Mouse (Mus musculus): ENCODE measurements around the gene Gm9844.
"Not testable (repeated sequence)": the region's sequence is repeated elsewhere in the genome, so short reads cannot be mapped to it uniquely, and the experiment has no call there.

Gene Gm9844

DNA sequence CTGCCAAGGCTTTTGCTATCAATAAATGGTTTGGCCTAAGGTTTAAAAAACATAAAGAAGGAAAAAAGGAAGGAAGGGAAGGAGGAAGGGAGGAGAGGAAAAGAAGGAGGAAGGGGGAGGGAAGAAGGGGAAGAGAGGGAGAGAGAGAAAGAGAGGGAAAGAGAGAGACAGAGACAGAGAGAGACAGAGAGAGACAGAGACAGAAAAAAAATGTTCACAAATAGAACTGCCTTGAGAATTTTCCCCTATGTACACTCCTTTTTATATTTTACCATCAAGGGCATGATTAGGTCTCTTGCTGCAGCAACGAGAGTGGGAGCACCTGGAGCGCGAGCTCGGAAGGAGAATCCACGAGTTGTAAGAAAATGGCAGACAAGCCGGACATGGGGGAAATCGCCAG is at the start of gene Gm9844:
TSS of gene Gm9844 (plus strand) at position 301 of the 400 bp plus-strand sequence.
- DNase-seq (ENCODE audit: low spot score), result no peak

DNA sequence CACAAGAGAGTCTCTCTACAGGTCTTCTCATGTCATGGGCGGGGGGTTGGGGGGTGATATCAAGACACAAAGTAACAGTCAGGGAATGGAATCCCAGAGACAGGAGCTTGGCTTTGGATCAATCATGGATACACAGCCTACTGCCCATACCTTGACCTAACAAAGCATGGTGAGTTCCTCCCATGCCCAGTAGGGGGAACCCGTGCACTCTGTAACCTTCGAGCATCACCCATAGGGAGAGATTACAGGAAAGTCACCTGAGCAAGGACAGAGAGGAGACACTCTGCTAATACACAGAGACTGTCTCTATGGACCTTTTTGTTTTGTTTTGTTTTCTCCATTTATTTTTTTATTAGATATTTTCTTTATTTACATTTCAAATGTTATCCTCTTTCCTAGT is 44.5 kb upstream of the Gm9844 start:
- DNase-seq (ENCODE audit: low spot score), result peak; percentile 53

DNA sequence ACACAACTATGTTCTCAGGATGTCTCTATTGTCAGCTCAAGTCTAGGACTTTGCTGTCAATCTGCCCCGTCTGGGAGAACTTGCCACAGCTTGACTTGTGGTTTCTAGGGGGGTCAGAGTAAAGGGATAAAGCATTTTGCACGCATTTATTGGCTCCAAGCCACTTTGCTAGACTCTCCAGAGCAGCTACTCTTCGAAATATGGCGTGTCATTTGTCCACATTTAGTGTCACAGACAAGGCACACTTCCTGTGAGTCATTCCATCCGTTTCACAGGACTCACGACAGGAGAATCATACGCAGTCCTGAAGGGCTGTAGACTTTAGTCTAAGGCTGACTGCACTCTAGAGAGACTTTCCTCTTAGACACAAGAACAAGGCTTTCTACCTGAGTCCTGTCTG is 37.6 kb upstream of the Gm9844 start:
- DNase-seq (ENCODE audit: low spot score), result no peak

DNA sequence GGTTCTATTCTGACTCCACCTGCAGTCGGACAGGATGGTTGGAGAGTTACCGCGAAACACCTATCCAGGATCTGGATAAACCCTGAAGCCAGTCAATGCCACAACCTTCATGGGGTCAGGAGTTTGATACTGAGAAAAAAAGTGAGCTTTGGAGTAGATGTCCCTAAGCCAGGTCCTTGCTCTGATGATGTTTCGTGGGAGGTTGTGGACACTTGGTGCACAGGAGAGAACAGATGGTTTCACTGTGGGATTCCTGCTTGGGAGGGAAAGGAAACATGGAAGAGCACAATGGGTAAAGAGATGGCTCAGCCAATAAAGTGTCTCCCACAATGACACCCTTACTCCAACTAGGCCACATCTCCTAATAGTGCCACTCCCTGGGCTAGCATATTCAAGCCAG is 34.8 kb upstream of the Gm9844 start:
- DNase-seq (ENCODE audit: low spot score), result no peak

DNA sequence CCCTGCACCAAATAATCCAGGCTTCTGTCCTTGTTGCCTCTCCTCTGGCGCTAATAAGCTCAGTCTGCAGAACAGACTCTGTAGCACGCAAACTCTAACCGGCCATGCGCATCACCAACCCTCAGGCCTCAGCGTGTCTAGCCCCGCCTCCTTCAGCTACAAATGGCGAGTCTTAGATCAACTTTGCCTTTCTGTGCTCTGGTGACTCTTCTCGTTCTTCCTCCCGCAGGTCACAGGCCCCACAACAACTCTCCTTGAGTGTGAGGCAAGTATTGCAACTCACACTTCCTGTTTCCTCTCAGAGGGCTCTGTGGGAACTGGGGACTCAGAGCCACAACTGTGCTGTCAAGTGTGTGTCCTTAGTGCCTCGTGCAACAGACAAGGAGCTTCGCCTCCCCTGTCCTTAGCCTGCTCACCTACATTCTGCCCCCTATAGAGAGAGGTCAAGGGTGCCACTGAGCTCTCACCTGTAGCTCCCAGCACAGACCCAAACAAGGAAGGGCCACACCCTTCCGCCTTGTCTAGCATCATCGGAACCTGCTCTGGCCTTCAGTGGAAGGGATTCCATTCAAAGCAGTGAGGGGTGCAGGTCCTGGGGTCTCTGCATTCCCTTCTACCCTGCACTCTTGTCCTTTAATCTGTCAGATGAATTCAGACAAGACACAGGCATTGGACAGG is 23.1 kb upstream of the Gm9844 start:
- DNase-seq (ENCODE audit: low spot score), result not testable (repeated sequence)

- no peak for DNase-seq (ENCODE audit: low spot score)
Measured at GRCm38 (mm10) chr7:24839410-24839808, 22.6 kb upstream of the Gm9844 start.

- DNase-seq (ENCODE audit: low spot score), result no peak
Measured at GRCm38 (mm10) chr7:24840331-24840730, 21.7 kb upstream of the Gm9844 start.

DNA sequence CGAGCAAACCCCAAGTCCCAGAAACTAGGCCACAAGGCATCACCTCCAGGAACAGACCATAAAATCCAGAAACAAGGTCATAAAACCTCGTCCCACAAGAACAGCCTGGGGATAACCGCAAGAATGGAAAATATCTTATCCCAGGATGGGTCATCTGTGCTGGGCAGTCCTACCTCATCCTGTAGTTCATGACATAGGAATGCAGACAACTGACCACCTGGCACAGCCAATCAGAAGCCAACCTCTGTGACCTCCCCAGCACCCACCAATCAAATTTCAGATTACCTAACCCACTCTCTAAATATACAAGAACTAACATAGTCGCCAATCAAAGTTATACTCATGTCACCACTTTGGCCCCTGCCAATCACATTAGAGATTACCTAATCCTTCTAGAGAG is 21.0 kb upstream of the Gm9844 start:
- DNase-seq (ENCODE audit: low spot score), result no peak

GRCm38 (mm10) chr7:24844144-24844543 is 17.9 kb upstream of the Gm9844 start:
- DNase-seq (ENCODE audit: low spot score), result no peak

DNA sequence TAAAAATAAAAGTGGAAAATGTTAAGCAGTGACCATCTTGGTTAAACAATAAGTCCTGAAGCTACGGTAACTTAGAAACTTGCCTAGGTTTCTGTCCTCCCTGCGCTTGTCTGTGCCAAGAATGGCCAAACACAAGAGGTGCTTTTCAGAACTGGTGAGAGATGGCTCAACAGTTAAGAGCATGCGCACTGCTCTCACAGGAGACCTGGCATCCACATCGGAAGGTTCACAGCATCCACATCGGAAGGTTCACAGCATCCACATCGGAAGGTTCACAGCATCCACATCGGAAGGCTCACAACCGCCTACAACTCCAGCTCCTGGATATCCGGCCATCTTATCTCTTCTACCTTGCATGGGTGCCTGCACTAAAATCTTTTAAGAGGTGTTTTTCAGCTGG is 16.8 kb upstream of the Gm9844 start:
- DNase-seq (ENCODE audit: low spot score), result no peak

DNA sequence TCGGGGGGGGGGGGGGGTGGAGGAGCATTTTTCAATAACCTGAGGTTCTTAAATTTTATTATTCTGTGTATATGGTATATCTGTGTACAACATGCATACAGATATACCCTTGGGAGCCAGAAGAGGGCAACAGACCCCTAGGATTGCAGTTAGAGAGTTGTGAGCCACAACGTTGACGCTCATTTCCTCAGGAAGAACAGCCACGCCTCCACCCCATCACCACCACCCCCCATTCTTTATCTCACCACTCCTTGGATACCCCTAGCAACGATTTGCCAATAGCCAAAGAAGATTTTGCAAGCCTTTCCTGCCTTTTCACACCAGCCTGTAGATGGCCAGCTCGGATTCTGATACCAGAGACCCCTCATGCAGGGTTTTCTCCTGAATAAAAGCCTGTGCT is 16.3 kb upstream of the Gm9844 start:
- DNase-seq (ENCODE audit: low spot score), result no peak

DNA sequence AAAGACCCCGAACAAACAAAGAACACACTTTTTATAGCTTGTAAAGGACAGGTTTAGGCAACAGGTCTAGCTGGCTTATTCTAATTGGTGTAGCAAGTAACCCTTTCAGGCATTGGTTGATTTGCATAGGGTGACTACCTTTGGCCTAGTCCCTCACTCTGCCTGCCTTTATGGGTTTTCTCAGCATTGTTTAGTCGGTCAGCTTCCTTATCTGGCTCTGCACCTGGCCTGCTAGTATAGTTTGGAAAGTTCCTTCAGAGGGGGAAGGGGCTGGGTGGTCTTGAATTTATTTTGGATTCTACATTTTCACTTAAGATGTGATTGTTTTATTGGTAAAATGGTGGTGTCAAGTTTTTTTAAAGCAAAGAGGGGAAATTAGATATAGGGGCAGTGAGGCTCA is 15.4 kb upstream of the Gm9844 start:
- not testable (repeated sequence) for DNase-seq (ENCODE audit: low spot score)

DNA sequence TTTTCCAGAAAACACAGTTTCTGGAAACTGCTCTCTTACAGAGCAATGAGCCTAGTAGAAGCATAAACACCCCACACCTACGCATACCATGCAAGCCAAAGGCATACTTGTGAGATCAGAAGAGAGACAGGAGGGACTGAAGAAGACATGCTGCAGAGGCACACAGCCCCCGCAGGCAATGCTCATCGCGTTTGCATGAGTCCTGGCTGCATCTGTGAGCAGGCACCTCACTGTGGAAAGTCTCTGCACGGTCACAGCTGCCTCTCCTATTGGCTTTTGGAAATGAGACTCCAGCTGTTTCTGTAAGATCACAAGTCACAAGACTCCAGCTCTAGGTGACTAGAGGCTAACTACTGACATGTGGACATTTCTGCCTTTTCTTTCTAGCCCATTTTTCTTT is 11.9 kb upstream of the Gm9844 start:
- peak; percentile 43 for DNase-seq (ENCODE audit: low spot score)

DNA sequence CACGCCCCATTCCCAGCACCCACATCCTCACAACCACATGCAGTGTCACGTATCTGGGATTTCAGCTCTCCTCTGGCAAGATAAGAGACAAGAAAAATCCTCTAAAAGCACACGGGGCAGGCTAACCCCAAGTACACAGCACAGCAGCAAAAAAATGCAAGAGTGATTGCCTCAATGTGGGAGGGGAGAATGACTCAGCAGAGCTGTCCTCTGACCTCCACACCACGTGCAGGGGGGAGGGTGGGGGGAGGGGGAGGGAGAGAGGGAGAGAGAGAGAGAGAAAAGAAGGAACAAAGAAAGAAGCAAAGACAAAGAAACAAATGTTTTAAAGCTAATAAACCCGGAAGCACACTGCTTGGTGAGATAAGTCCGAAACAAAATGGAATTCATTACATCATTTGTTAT is 11.1 kb upstream of the Gm9844 start:
- no peak for DNase-seq (ENCODE audit: low spot score)

DNA sequence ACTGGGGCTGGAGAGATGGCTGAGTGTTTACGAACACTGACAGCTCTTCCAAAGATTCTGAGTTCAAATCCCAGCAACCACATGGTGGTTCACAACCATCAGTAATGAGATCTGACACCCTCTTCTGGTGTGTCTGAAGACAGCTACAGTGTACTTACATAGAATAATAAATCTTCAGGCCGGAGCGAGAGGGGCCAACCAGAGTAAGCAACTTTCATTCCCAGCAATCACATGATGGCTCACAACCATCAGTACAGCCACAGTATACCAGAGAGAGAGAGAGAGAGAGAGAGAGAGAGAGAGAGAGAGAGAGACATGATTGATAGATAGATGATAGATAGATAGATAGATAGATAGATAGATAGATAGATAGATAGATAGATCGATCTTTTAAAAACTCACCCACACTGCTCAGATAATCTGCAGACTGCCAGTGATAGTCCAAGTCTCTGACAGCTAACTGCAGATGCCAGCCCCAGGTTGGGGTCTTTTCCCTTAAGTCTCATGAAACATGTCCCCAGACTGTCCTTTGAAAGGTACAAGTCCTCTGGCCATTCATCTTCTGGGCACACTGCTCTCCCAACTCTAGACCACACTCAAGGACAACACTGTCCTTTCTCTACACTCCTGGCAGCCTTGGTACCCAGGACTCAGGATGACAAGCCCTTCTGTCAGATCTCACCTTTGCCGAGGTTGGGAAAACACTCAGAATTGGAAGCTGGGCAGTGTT is 10.3 kb upstream of the Gm9844 start:
- no peak for DNase-seq (ENCODE audit: low spot score)

DNA sequence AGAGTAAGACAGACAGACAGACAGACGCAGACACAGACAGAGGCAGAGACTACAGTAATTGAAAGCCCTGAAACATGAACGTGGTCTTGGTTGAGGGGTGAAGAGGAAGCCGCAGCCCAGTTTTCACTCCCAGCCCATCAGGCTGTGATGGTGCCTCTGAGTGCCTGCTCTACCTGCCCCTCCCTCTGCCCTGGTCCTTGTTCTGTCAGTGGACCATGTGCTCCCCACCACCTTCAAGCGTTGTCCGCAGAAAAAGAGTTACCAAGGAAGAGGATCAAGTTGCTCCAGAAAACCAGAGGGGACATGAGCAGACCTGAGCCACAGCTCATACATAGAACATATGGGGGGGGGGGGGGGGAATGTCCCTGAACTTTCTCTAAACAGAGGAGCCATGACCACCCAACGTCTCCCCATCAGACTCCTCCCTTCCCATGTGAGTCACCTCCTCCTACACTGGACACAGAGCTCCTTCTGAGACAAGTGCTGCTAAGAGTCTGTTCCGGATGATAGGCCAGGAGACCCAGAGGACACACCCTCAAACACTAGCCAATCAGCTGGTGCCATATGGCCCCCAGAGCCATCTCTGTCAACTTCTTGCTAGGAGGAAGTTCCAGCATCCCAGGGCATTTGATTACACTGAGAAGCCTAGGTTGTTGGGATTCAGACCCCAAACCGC is 9.3 kb upstream of the Gm9844 start:
- no peak for DNase-seq (ENCODE audit: low spot score)

- no peak for DNase-seq (ENCODE audit: low spot score)
Measured at GRCm38 (mm10) chr7:24853233-24853563, 8.8 kb upstream of the Gm9844 start.

- DNase-seq (ENCODE audit: low spot score), result no peak
Measured at GRCm38 (mm10) chr7:24853695-24854094, 8.3 kb upstream of the Gm9844 start.

GRCm38 (mm10) chr7:24856460-24857120 is 5.4 kb upstream of the Gm9844 start:
- DNase-seq (ENCODE audit: low spot score), result no peak

DNA sequence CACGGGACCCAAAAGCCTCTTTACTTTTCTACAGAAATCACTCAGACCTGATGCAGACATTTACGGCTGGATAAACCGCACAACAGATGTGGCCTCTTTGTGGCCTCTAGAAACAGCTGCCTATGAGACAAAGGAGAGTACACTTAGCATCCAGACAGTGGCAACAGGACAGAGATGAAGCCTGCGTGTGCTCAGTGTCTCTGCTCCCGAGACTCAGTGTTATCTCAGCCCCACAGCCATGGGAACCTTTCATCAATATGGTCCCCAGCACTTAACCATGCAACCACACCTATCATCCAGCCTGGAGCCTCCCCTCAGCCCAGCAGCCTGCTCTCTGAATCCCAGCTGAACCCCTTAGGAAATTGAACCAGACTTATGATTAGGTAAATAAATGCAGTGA is 2.8 kb upstream of the Gm9844 start:
- no peak for DNase-seq (ENCODE audit: low spot score)

- no peak for DNase-seq (ENCODE audit: low spot score)
Measured at GRCm38 (mm10) chr7:24862853-24863252, 840 bp downstream of the Gm9844 start.

DNA sequence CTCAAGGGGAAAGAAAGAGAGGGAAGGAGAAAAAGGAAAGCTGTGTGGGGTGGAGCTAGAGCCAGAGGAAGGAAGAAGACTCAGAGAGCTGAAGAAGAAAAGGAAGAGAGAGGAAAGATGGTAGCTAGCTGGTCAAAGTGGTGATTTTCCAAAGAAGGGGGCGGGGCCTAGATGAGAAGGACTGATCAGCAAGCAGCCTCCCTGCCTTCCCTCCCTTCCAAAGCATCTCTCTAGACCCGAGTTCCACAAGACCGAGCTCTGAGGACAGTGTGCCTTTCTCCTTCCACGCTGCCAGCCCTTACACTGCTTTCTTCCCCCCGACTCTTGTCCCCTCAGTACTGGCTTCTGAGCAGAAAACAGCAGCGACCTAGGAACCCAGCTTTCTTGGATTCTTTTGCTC is 2.1 kb downstream of the Gm9844 start:
- DNase-seq (ENCODE audit: low spot score), result no peak

DNA sequence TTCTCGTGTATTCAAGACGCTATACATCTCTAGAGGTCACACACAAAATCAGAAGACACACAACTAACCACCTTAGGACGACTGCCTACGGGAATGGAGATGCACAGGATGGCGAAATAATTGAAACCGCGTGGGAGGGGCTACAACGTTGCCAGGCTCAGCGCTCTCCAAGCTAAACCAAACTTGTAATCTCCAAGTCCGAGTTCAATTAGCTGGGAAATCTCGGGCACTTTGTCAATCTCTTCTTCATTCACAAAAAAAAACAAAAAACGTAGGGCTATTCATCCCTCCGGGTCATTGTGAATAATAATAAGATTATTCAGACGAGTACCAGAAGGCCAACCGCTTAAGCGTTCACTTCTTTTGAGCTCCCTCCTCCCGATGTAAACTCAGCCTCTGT is 7.1 kb downstream of the Gm9844 start:
- DNase-seq (ENCODE audit: low spot score), result no peak
